8 mouse cellular contexts compared by ENCODE assay signal in genomic region chr6:134898095-134898965, GRCm38 (mm10). TPM values are rescaled to one million over a fixed set of nuclear protein-coding genes. Genes with fewer than 3 reads are reported as not detected.
DNase-seq lines count a peak whose midpoint lies in the region; ATAC-seq and TF ChIP-seq lines count a peak whose summit lies in the region.

TSS of gene Gpr19 (minus strand) at chr6:134898578.

- peak within 1 kb of the TSS; percentile 75 for H3K4me3 ChIP-seq in heart, embryonic 13.5 days
- peak within 1 kb of the TSS; percentile 45 for H3K4me3 ChIP-seq in kidney, postnatal 0 days (replicated peaks; ENCODE audit: low read depth, low read length)
- peak within 1 kb of the TSS; percentile 80 for H3K4me3 ChIP-seq in liver, embryonic 12.5 days
- H3K4me3 ChIP-seq in stomach, embryonic 15.5 days (replicated peaks) = peak within 1 kb of the TSS; percentile 60

- H3K27ac ChIP-seq in heart, embryonic 13.5 days (replicated peaks) = peak within 1 kb of the TSS; percentile 100
- peak within 1 kb of the TSS; percentile 99 for H3K27ac ChIP-seq in kidney, postnatal 0 days
- H3K27ac ChIP-seq in liver, embryonic 12.5 days = peak within 1 kb of the TSS; percentile 100
- peak within 1 kb of the TSS; percentile 100 for H3K27ac ChIP-seq in stomach, embryonic 15.5 days

- no peaks in the 10 kb centered on the region for H3K9me3 ChIP-seq in heart, embryonic 13.5 days
- no peaks in the 10 kb centered on the region for H3K9me3 ChIP-seq in kidney, postnatal 0 days (replicated peaks; ENCODE audit: low read length)
- no peaks in the 10 kb centered on the region for H3K9me3 ChIP-seq in liver, embryonic 12.5 days (replicated peaks)
- H3K9me3 ChIP-seq in stomach, embryonic 15.5 days = no peaks in the 10 kb centered on the region

- no peaks in the 10 kb centered on the region for H3K27me3 ChIP-seq in heart, embryonic 13.5 days (replicated peaks)
- no peaks in the 10 kb centered on the region for H3K27me3 ChIP-seq in kidney, postnatal 0 days (ENCODE audit: insufficient read depth, low read length)
- no peaks in the 10 kb centered on the region for H3K27me3 ChIP-seq in liver, embryonic 12.5 days (replicated peaks)
- no peaks in the 10 kb centered on the region for H3K27me3 ChIP-seq in stomach, embryonic 15.5 days (replicated peaks)

- DNase-seq in CD4-positive, CD25-positive, alpha-beta regulatory T cell, adult 2 months (ENCODE audit: low read depth, low spot score) = peak; percentile 90
- DNase-seq in brain, embryonic 18.5 days (ENCODE audit: low read depth, low spot score) = peak; percentile 83
- DNase-seq in kidney, postnatal 0 days (ENCODE audit: low spot score) = peak; percentile 98
- peak; percentile 92 for DNase-seq in neural tube, embryonic 10.5 days (ENCODE audit: extremely low spot score, low spot score)

- peak within 1 kb of the TSS; percentile 94 for H3K9ac ChIP-seq in heart, embryonic 13.5 days
- H3K9ac ChIP-seq in kidney, postnatal 0 days (ENCODE audit: low read depth, low read length) = peak within 1 kb of the TSS; percentile 75
- H3K9ac ChIP-seq in liver, embryonic 12.5 days = peak within 1 kb of the TSS; percentile 91
- H3K9ac ChIP-seq in stomach, embryonic 15.5 days = peak within 1 kb of the TSS; percentile 76

- H3K4me1 ChIP-seq in heart, embryonic 13.5 days = peaks cover 12% of the 10 kb centered on the region
- H3K4me1 ChIP-seq in kidney, postnatal 0 days (replicated peaks; ENCODE audit: insufficient read depth, low read length) = 0 out of 2 replicates have a peak, but pooled peaks cover 3% of the 10 kb centered on the region
- peaks cover 35% of the 10 kb centered on the region for H3K4me1 ChIP-seq in liver, embryonic 12.5 days
- peaks cover 6% of the 10 kb centered on the region; the same call in 1 of the 2 replicates for H3K4me1 ChIP-seq in stomach, embryonic 15.5 days

- TF ChIP-seq CTCF in kidney, postnatal 0 days (IDR thresholded peaks at IDR 0.05; ENCODE audit: low read depth) = peak; percentile 35

- WGBS in heart, embryonic 13.5 days = under 1% methylated on average over 51 of the region's 51 CpGs
- under 1% methylated on average over 51 of the region's 51 CpGs for WGBS in kidney, postnatal 0 days
- under 1% methylated on average over 51 of the region's 51 CpGs for WGBS in liver, embryonic 12.5 days (ENCODE audit: insufficient replicate concordance)
- under 1% methylated on average over 51 of the region's 51 CpGs for WGBS in stomach, embryonic 15.5 days

- peak; percentile 85 for ATAC-seq in erythroid progenitor cell, adult 5-6 weeks (replicated peaks; ENCODE audit: low FRiP score, poor library complexity, severe bottlenecking)
- ATAC-seq in heart, embryonic 13.5 days (ENCODE audit: extremely low read depth, insufficient number of reproducible peaks, low FRiP score, low TSS enrichment) = peak; percentile 89
- peak; percentile 94 for ATAC-seq in kidney, postnatal 0 days (replicated peaks; ENCODE audit: low FRiP score, low read depth)
- peak; percentile 91 for ATAC-seq in liver, embryonic 12.5 days
- peak; percentile 94 for ATAC-seq in stomach, embryonic 15.5 days (ENCODE audit: insufficient read depth, low FRiP score, low read depth)

- peak within 1 kb of the TSS; percentile 87 for H3K4me2 ChIP-seq in heart, embryonic 13.5 days
- H3K4me2 ChIP-seq in kidney, postnatal 0 days (ENCODE audit: low read length) = peak within 1 kb of the TSS; percentile 70
- H3K4me2 ChIP-seq in liver, embryonic 12.5 days = peak within 1 kb of the TSS; percentile 91
- peak within 1 kb of the TSS; percentile 75 for H3K4me2 ChIP-seq in stomach, embryonic 15.5 days

- H3K36me3 ChIP-seq in heart, embryonic 13.5 days = no peaks in the 10 kb centered on the region
- H3K36me3 ChIP-seq in kidney, postnatal 0 days (ENCODE audit: insufficient read depth, low read length) = no peaks in the 10 kb centered on the region
- no peaks in the 10 kb centered on the region for H3K36me3 ChIP-seq in liver, embryonic 12.5 days
- H3K36me3 ChIP-seq in stomach, embryonic 15.5 days = no peaks in the 10 kb centered on the region

RNA-seq across cellular contexts. Expression of gene Gpr19, which starts in this region (rescaled TPM):
- total RNA-seq in erythroid progenitor cell, adult 5-6 weeks (2015; ENCODE audit: low replicate concordance) = 17.3 and 19.7 TPM in 2 replicates
- 7.2 and 11.9 TPM in 2 replicates for total RNA-seq in erythroid progenitor cell, adult 5-6 weeks (2017; ENCODE audit: low replicate concordance)
- polyA plus RNA-seq in heart, embryonic 13.5 days (2015; fragmentation: Nextera tagmentation; extraction: Ambion mirVana) = 8.5 and 8.6 TPM in 2 replicates
- 11.1 and 12.1 TPM in 2 replicates for polyA plus RNA-seq in kidney, postnatal 0 days (2015; fragmentation: Nextera tagmentation; extraction: Ambion mirVana)
- polyA plus RNA-seq in liver, embryonic 12.5 days (2016; fragmentation: Nextera tagmentation; extraction: Ambion mirVana) = 7.1 and 8.4 TPM in 2 replicates
- 9.8 and 12.6 TPM in 2 replicates for polyA plus RNA-seq in stomach, embryonic 15.5 days (2015; fragmentation: Nextera tagmentation; extraction: Ambion mirVana)

Comparison
In these comparisons a context has a peak if more than half of its experiments do, and no peak if none do; other contexts are left out.
1. Peak in every context shown above with its lines: DNase-seq, ATAC-seq, H3K4me3 ChIP-seq and H3K27ac ChIP-seq.